Mouse (Mus musculus) limb, embryonic 10.5 days (tissue): ENCODE results near the gene Olfr1123. TPM values are rescaled to one million over a fixed set of nuclear protein-coding genes. Genes with fewer than 3 reads are reported as not detected.
"Not testable (repeated sequence)": the region's sequence is repeated elsewhere in the genome, so short reads cannot be mapped to it uniquely, and the experiment has no call there.

ENCODE experiments used
- DNase-seq: peaks from one replicate; pipeline ENCODE4 v3.0.0-alpha.2; 2017; ENCODE audit warnings: low spot score
- H3K27ac ChIP-seq: fragments of 300-500 bp; sonication (generic); 2 replicates; pipeline ENCODE4 v1.5.1; 2016; ENCODE audit warnings: mild to moderate bottlenecking
- H3K27me3 ChIP-seq: fragments of 300-500 bp; sonication (generic); 2 replicates; pipeline ENCODE4 v1.6.1; 2016; ENCODE audit warnings: low read depth, mild to moderate bottlenecking; ENCODE audit not compliant: poor library complexity, severe bottlenecking
- H3K36me3 ChIP-seq: fragments of 300-500 bp; sonication (generic); 2 replicates; pipeline ENCODE4 v1.6.1; 2016; ENCODE audit warnings: mild to moderate bottlenecking, moderate library complexity
- H3K4me1 ChIP-seq: fragments of 300-500 bp; sonication (generic); 2 replicates; pipeline ENCODE4 v1.6.1; 2016
- H3K4me3 ChIP-seq: fragments of 300-500 bp; sonication (generic); 2 replicates; pipeline ENCODE4 v1.5.1; 2016; ENCODE audit warnings: mild to moderate bottlenecking, moderate library complexity
- H3K9me3 ChIP-seq: fragments of 300-500 bp; sonication (generic); replicated peaks from 2 replicates; pipeline ENCODE4 v1.6.1; 2016; ENCODE audit warnings: mild to moderate bottlenecking
- WGBS: fragments of 180-500 bp; shearing (Covaris S2); methylation state at CpG from one replicate; pipeline ENCODE4 v1.1.7; 2016; 5-methylcytosine and 5-hydroxymethylcytosine counted together
- polyA plus RNA-seq: library from polyadenylated mRNA; unstranded; fragments of >200 nt; fragmentation: Nextera tagmentation; extraction: Ambion mirVana; gene quantifications from 2 replicates; pipeline ENCODE4 v1.2.1, GENCODE M21; 2016

Olfr1123 gene
- polyA plus RNA-seq, result not detected in 2 replicates

DNA sequence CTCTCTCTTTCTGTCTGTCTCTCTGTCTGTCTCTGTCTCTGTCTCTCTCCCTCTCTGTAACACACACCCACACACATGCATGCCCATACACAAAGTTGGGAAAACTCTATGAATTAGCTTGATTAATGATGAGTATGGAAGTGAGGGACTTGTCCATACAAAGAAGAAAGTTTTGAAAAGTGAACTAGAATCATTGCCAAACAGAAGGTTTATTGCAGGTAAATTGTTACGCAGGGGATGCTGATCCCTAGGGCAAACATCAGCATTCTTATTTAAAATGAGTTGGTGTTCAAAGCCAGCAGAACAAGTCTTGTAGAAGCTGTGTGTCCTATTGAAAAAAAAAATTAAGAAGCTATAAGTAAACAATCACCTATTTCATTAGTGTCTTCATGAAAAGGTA, at the start of gene Olfr1123:
Gene Olfr1123, plus strand, starts transcription at position 301 of the 400 bp plus-strand sequence.
- Histone ChIP-seq H3K9me3 (no peaks in the 10 kb centered on the region), H3K27me3 (no peaks in the 10 kb centered on the region), H3K4me3 (no peak within 1 kb of the TSS), H3K27ac (no peak within 1 kb of the TSS), H3K4me1 (no peaks in the 10 kb centered on the region), H3K36me3 (no peaks in the 10 kb centered on the region)
- DNase-seq, result no peak
- 90% methylated on average over 1 of the region's 1 CpGs for WGBS

DNA sequence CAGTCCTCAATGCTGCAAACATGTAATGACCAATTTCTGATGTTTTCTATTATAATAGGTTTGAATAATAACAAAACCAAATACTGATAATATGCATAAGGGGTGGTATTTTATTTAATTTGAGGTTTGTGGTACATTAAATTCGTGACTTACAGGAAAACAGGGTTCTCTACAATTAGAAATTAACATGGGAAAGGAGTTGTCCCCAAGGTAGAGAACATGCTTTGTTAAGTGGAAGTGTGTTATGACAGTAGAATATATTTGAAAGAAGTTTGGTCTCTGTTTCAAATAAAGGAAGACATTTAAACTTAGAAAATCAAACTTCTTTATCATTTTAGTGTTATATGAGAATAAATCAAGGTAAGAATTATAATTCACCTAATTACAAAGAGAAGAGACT, 46.8 kb upstream of the Olfr1123 start, which contains the start of gene Olfr1121:
Gene Olfr1121, plus strand, starts transcription at position 301 of the 400 bp plus-strand sequence.
- Histone ChIP-seq H3K36me3 (no peaks in the 10 kb centered on the region), H3K4me1 (no peaks in the 10 kb centered on the region), H3K9me3 (no peaks in the 10 kb centered on the region), H3K27ac (no peak within 1 kb of the TSS), H3K27me3 (no peaks in the 10 kb centered on the region), H3K4me3 (no peak within 1 kb of the TSS)
- no peak for DNase-seq
- WGBS, result 56% methylated on average over 1 of the region's 1 CpGs

DNA sequence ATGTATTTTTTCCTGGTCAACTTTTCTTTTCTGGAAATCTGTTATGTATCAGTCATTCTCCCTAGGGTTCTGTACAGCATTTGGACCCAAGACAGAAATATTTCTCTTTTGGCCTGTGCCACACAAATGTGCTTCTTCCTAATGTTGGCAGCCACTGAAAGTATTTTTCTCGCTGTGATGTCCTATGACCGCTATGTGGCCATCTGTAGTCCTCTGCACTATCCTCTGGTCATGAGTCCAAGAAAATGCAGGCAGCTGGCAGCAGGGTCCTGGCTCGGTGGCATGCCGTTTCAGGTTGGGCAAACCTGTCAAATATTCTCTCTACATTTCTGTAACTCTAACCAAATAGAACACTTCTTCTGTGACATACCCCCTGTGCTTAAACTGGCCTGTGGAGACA, 44.7 kb upstream of the Olfr1123 start:
- Histone ChIP-seq H3K36me3 (no peaks in the 10 kb centered on the region), H3K9me3 (no peaks in the 10 kb centered on the region), H3K4me3 (no peak overlapping the region), H3K27me3 (no peaks in the 10 kb centered on the region), H3K4me1 (no peaks in the 10 kb centered on the region), H3K27ac (no peak overlapping the region)
- 94% methylated on average over 4 of the region's 4 CpGs for WGBS
- no peak for DNase-seq

DNA sequence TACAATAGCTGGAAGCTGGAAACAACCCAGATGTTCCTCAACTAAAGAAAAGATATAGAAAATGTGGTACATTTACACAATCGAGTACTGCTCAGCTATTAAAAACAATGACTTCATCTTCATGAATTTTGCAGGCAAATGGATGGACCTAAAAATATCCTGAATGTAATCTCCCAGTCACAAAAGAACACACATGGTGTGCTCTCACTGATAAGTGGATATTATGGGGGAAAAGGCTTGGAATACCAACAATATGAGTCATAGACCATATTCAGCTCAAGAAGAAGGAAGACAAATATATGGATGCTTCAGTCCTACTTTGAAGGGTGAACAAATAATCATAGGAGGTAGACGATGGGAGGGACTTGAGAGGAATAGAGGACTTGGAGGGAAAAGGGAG, 32.5 kb upstream of the Olfr1123 start:
- WGBS, result 93% methylated on average over 2 of the region's 2 CpGs
- Histone ChIP-seq H3K4me1 (no peaks in the 10 kb centered on the region), H3K9me3 (no peaks in the 10 kb centered on the region), H3K27me3 (no peaks in the 10 kb centered on the region), H3K36me3 (no peaks in the 10 kb centered on the region), H3K27ac (no peak overlapping the region), H3K4me3 (no peak overlapping the region)
- no peak for DNase-seq

DNA sequence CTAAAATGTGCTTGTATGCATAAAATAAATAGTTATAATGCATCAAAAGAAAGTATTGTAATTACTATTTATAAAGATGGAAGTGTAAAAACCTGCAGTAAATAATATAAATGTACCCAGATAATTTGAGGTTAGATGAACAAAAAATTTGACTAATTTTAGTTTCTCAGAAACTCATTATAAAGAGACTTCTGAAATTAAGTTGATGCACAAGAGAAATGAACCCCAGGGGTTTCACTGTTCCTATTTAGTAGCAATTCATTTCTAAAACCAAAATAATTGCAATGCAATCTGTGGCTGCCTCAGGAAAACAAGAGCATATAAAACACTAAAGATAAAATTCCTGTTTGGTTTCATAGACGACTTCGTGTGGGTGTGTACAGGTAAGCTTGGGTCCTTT, 30.9 kb upstream of the Olfr1123 start, which contains the start of gene Olfr1122:
Gene Olfr1122, plus strand, starts transcription at position 301 of the 400 bp plus-strand sequence.
- no peaks in the 10 kb centered on the region for H3K27me3 ChIP-seq
- no peak for DNase-seq
- no peak within 1 kb of the TSS for H3K27ac ChIP-seq
- 96% methylated on average over 2 of the region's 2 CpGs for WGBS
- no peaks in the 10 kb centered on the region for H3K9me3 ChIP-seq
- no peaks in the 10 kb centered on the region for H3K4me1 ChIP-seq
- H3K4me3 ChIP-seq, result no peak within 1 kb of the TSS
- no peaks in the 10 kb centered on the region for H3K36me3 ChIP-seq

DNA sequence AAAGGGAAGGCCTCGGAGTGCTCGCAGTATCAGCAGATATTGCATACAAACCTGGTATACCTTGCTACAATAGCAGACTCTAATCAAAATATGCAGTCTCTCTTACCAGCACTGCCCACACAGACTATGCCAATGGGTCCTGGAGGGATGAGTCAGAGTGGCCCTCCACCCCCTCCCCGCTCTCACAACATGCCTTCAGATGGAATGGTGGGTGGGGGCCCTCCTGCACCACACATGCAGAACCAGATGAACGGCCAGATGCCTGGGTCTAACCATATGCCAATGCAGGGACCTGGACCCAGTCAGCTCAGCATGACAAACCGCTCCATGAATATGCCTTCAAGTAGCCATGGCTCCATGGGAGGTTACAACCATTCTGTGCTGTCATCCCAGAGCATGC, 22.8 kb upstream of the Olfr1123 start:
- not testable (repeated sequence) for H3K27ac ChIP-seq, H3K36me3 ChIP-seq, H3K9me3 ChIP-seq, H3K27me3 ChIP-seq, H3K4me3 ChIP-seq, H3K4me1 ChIP-seq, DNase-seq
- 98% methylated on average over 5 of the region's 5 CpGs for WGBS

DNA sequence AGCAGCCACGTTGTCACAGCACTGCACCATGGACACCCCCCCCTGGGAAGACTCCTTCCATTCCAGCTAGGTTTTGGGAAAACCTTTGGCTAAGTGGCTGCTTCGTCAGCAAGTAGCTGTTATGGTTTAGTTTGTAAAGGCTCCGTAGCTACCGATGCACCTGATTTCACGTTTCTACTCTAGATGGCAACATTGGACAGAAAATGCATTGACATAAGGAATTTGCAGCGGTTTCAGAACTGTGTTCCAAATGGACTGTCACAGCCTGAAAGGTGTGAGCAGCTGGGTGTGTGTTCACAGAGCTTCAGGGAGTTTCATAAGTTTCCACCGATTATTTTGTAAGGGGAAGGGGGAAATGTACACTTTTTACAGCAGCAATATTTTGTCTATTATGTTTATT, 21.7 kb upstream of the Olfr1123 start:
- not testable (repeated sequence) for H3K36me3 ChIP-seq, H3K4me3 ChIP-seq, H3K9me3 ChIP-seq, DNase-seq, H3K27me3 ChIP-seq, H3K27ac ChIP-seq, H3K4me1 ChIP-seq
- WGBS, result 87% methylated on average over 7 of the region's 7 CpGs

DNA sequence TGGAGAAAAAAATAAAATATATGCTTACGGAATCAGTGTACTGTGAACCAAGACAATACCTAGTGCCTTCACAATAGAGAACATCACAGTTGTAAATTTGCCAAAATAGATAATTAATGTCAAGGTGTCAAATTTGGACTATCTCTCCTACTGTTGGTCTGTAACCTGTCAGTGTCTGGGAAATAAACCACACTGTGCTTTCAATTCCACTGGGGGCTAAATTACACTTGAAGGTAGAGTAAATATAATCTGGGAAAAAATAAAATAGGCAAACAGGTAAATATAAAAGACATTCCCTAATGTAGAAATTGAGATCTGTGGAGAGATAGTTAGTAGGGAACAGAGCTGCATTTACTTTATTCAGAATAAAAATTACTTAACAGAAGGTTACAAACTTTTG, 13.5 kb downstream of the Olfr1123 start, which contains the start of gene Olfr1124:
Gene Olfr1124, plus strand, starts transcription at position 301 of the 400 bp plus-strand sequence.
- H3K4me1 ChIP-seq, result no peaks in the 10 kb centered on the region
- H3K27ac ChIP-seq, result no peak within 1 kb of the TSS
- no peaks in the 10 kb centered on the region for H3K27me3 ChIP-seq
- no peak within 1 kb of the TSS for H3K4me3 ChIP-seq
- no peaks in the 10 kb centered on the region for H3K9me3 ChIP-seq
- H3K36me3 ChIP-seq, result no peaks in the 10 kb centered on the region
- WGBS, result 95% methylated on average over 1 of the region's 1 CpGs
- DNase-seq, result no peak

DNA sequence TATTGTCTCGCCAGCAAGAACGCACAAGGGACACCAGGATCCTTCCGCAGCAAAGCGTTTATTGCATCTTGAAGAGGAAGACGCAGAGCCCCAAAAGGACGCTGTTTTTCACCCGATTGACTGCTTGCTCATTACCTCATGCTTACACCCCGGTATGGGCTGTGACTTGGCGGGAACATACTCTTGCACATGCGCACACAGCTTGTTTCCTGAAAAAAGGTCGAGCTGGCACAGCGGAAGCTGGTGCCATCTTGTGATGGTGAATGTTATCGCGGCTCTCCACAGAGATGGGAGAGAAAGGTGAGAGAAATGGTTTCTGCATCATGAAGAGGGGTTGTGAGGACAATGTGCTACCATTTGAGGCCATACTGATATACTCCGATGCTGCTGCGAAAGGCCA, 21.3 kb downstream of the Olfr1123 start:
- no peak for DNase-seq
- Histone ChIP-seq H3K4me3 (no peak overlapping the region), H3K27ac (no peak overlapping the region), H3K36me3 (no peaks in the 10 kb centered on the region), H3K27me3 (no peaks in the 10 kb centered on the region), H3K4me1 (no peaks in the 10 kb centered on the region), H3K9me3 (no peaks in the 10 kb centered on the region)
- WGBS, result 89% methylated on average over 16 of the region's 16 CpGs

DNA sequence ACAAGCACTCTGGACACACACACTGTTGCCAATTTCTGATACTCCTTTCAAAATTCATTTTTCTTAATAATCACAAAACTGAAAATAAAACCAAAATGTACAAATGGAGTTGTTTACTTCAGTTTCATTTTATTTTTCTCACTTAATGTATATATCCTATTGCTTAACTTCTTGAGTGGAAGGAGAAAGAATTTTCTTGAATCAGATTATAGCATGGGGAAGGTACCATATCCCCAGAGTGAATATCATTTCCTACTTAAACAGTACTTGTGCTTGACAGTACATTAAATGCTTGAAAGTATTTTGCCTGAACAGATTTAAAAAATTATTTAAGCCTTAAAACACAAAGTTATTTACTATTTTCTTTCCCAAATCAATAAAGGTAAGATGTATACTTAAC, 37.2 kb downstream of the Olfr1123 start, which contains the start of gene Olfr1126:
Gene Olfr1126, plus strand, starts transcription at position 301 of the 400 bp plus-strand sequence.
- no peak for DNase-seq
- Histone ChIP-seq H3K4me3 (no peak within 1 kb of the TSS), H3K27me3 (no peaks in the 10 kb centered on the region), H3K4me1 (no peaks in the 10 kb centered on the region), H3K36me3 (no peaks in the 10 kb centered on the region), H3K9me3 (no peaks in the 10 kb centered on the region), H3K27ac (no peak within 1 kb of the TSS)

DNA sequence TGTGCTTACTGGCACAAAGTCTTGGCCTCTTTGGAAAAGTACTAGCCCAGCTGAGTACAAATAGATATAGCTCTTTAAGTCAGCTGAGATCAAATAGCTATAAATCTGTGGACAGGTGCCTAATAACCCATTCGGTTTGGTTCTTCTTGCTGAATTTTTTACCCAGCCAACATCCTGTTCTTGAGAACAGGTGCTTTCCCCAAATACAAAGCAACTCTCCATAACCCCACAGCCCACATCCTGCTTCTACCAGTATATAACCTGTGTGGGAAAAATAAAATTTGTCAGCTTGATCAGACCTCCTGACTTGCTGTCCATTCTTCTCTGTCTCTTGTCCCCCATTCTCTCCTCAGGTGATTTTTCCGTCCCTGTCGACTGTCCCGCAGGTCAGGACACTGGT, 45.3 kb downstream of the Olfr1123 start:
- DNase-seq, result no peak
- H3K4me3 ChIP-seq, result no peak overlapping the region
- no peaks in the 10 kb centered on the region for H3K36me3 ChIP-seq
- no peaks in the 10 kb centered on the region for H3K4me1 ChIP-seq
- H3K27me3 ChIP-seq, result no peaks in the 10 kb centered on the region
- H3K27ac ChIP-seq, result no peak overlapping the region
- 95% methylated on average over 4 of the region's 4 CpGs for WGBS
- H3K9me3 ChIP-seq, result no peaks in the 10 kb centered on the region

Other genes with a start within 250 kb of the Olfr1123 start
- not detected in 2 replicates for gene Olfr1112, start 228.8 kb upstream of the Olfr1123 start, polyA plus RNA-seq
- not detected in 2 replicates for gene Olfr1113, start 207.7 kb upstream of the Olfr1123 start, polyA plus RNA-seq
- not detected in 2 replicates for gene Olfr1115, start 168.6 kb upstream of the Olfr1123 start, polyA plus RNA-seq
- gene Olfr1116, start 149.1 kb upstream of the Olfr1123 start, polyA plus RNA-seq, result not detected in 2 replicates
- not detected in 2 replicates for gene Olfr1118, start 109.1 kb upstream of the Olfr1123 start, polyA plus RNA-seq
- not detected in 2 replicates for gene Olfr1120, start 61.8 kb upstream of the Olfr1123 start, polyA plus RNA-seq
- not detected in 2 replicates for gene Olfr1121, start 46.7 kb upstream of the Olfr1123 start, polyA plus RNA-seq
- not detected in 2 replicates for gene Olfr1122, start 30.8 kb upstream of the Olfr1123 start, polyA plus RNA-seq
- gene Olfr1124, start 13.6 kb downstream of the Olfr1123 start, polyA plus RNA-seq, result 0.06 and 0.11 TPM in 2 replicates
- not detected in 2 replicates for gene Olfr1126, start 37.3 kb downstream of the Olfr1123 start, polyA plus RNA-seq
- not detected in 2 replicates for gene Pramel7, start 80.5 kb downstream of the Olfr1123 start, polyA plus RNA-seq
- not detected in 2 replicates for gene Pramel6, start 89.9 kb downstream of the Olfr1123 start, polyA plus RNA-seq
- not detected in 2 replicates for gene Olfr153, start 115.2 kb downstream of the Olfr1123 start, polyA plus RNA-seq
- gene Olfr1128, start 128.9 kb downstream of the Olfr1123 start, polyA plus RNA-seq, result not detected in 2 replicates
- gene Olfr1129, start 157.3 kb downstream of the Olfr1123 start, polyA plus RNA-seq, result not detected in 2 replicates
- not detected in 2 replicates for gene Olfr1130, start 189.6 kb downstream of the Olfr1123 start, polyA plus RNA-seq
- gene Olfr1131, start 210.5 kb downstream of the Olfr1123 start, polyA plus RNA-seq, result not detected in 2 replicates
- not detected in 2 replicates for gene Olfr1132, start 220.9 kb downstream of the Olfr1123 start, polyA plus RNA-seq
- gene Olfr1133, start 230.7 kb downstream of the Olfr1123 start, polyA plus RNA-seq, result not detected in 2 replicates
- not detected in 2 replicates for gene Olfr1134, start 241.8 kb downstream of the Olfr1123 start, polyA plus RNA-seq